Mouse (Mus musculus) olfactory bulb, adult 2 months (tissue): ENCODE results near the gene Casc1. TPM values are rescaled to one million over a fixed set of nuclear protein-coding genes. Genes with fewer than 3 reads are reported as not detected.

Source experiments
- H3K27ac ChIP-seq: fragments of 200-500 bp; 2 replicates; pipeline ENCODE4 v1.5.1; 2012; ENCODE audit warnings: low read depth, low read length; ENCODE audit not compliant: insufficient read depth
- H3K4me1 ChIP-seq: fragments of 200-500 bp; 2 replicates; pipeline ENCODE4 v1.6.1; 2012; ENCODE audit warnings: low read length; ENCODE audit not compliant: control insufficient read depth, insufficient read depth
- H3K4me3 ChIP-seq: fragments of 200-500 bp; 2 replicates; pipeline ENCODE4 v1.5.1; 2012; ENCODE audit warnings: mild to moderate bottlenecking, low read depth, low read length, moderate library complexity; ENCODE audit not compliant: insufficient read depth
- CTCF ChIP-seq: fragments of 200-500 bp; IDR thresholded peaks from 2 replicates; pipeline ENCODE4 v1.5.1; 2012; ENCODE audit warnings: low read depth, mild to moderate bottlenecking, low read length, moderate library complexity; ENCODE audit not compliant: insufficient read depth
- POLR2A ChIP-seq: fragments of 200-500 bp; IDR thresholded peaks from 2 replicates; pipeline ENCODE4 v1.6.1; 2012; ENCODE audit warnings: mild to moderate bottlenecking, low read depth, low read length, moderate library complexity; ENCODE audit not compliant: insufficient read depth
- WGBS: fragments of 180-500 bp; shearing (Covaris S2); methylation state at CpG from one replicate; pipeline ENCODE4 v1.1.7; 2018; 5-methylcytosine and 5-hydroxymethylcytosine counted together
- polyA plus RNA-seq: library from polyadenylated mRNA; stranded (reverse); fragments of >200 nt; gene quantifications from 2 replicates; pipeline ENCODE4 v1.2.4, GENCODE M21; 2012; ENCODE audit warnings: low replicate concordance; ENCODE audit not compliant: missing spikeins, insufficient read depth, insufficient read length

The Casc1 gene
- polyA plus RNA-seq, 1 experiment, result not detected

- H3K4me1 ChIP-seq, result no peaks in the 10 kb centered on the region
- WGBS, result 11% methylated on average over 8 of the region's 8 CpGs
- TF ChIP-seq POLR2A, result no peak
- H3K27ac ChIP-seq, result no peak overlapping the region
- H3K4me3 ChIP-seq, result peak overlapping the region; percentile 54
Measured at GRCm38 (mm10) chr6:145210056-145210680, 637 bp downstream of the Casc1 start.

GRCm38 (mm10) chr6:145205142-145205541, 5.7 kb downstream of the Casc1 start:
- Histone ChIP-seq H3K4me3 (no peak overlapping the region), H3K27ac (no peak overlapping the region), H3K4me1 (no peaks in the 10 kb centered on the region)
- WGBS, result 65% methylated on average over 10 of the region's 10 CpGs
- TF ChIP-seq POLR2A, result no peak
- TF ChIP-seq CTCF, result no peak

- TF ChIP-seq CTCF (no peak), POLR2A (no peak)
- Histone ChIP-seq H3K27ac (no peak overlapping the region), H3K4me1 (no peaks in the 10 kb centered on the region), H3K4me3 (no peak overlapping the region)
- WGBS, result 91% methylated on average over 6 of the region's 6 CpGs
Measured at GRCm38 (mm10) chr6:145204440-145204839, 6.4 kb downstream of the Casc1 start.

GRCm38 (mm10) chr6:145202432-145203125, 8.2 kb downstream of the Casc1 start:
- 78% methylated on average over 13 of the region's 13 CpGs for WGBS
- TF ChIP-seq POLR2A (no peak), CTCF (no peak)
- Histone ChIP-seq H3K4me3 (no peak overlapping the region), H3K27ac (no peak overlapping the region), H3K4me1 (no peaks in the 10 kb centered on the region)

GRCm38 (mm10) chr6:145197949-145198686, 12.7 kb downstream of the Casc1 start:
- 88% methylated on average over 8 of the region's 8 CpGs for WGBS
- TF ChIP-seq CTCF (no peak), POLR2A (no peak)
- Histone ChIP-seq H3K4me3 (no peak overlapping the region), H3K4me1 (peaks cover 6% of the 10 kb centered on the region), H3K27ac (no peak overlapping the region)

- TF ChIP-seq POLR2A (no peak), CTCF (no peak)
- 60% methylated on average over 11 of the region's 11 CpGs for WGBS
- Histone ChIP-seq H3K4me3 (no peak overlapping the region), H3K27ac (no peak overlapping the region), H3K4me1 (peaks cover 6% of the 10 kb centered on the region)
Measured at GRCm38 (mm10) chr6:145193446-145193845, 17.4 kb downstream of the Casc1 start.

GRCm38 (mm10) chr6:145193038-145193437, 17.8 kb downstream of the Casc1 start:
- Histone ChIP-seq H3K4me3 (no peak overlapping the region), H3K4me1 (peaks cover 6% of the 10 kb centered on the region), H3K27ac (no peak overlapping the region)
- WGBS, result 93% methylated on average over 3 of the region's 3 CpGs
- TF ChIP-seq CTCF (no peak), POLR2A (no peak)

GRCm38 (mm10) chr6:145187093-145188088, 23.4 kb downstream of the Casc1 start:
- TF ChIP-seq POLR2A (no peak), CTCF (no peak)
- 54% methylated on average over 27 of the region's 27 CpGs for WGBS
- Histone ChIP-seq H3K4me3 (peak overlapping the region; percentile 37), H3K4me1 (no peaks in the 10 kb centered on the region), H3K27ac (peak overlapping the region; percentile 19)
